Mouse (Mus musculus) midbrain, embryonic 13.5 days (tissue): ENCODE measurements around the gene Zfp956. TPM values are rescaled to one million over a fixed set of nuclear protein-coding genes. Genes with fewer than 3 reads are reported as not detected.
A peak's percentile ranks its signal among the peaks of the same experiment; 100 is the strongest.

ENCODE experiments used
- ATAC-seq: fragments of 200-750 bp; cut with Nextera tagmentation; 2 replicates; pipeline ENCODE4 v1.8.0; 2017; ENCODE audit warnings: mild to moderate bottlenecking, moderate TSS enrichment, moderate library complexity
- H3K27ac ChIP-seq: fragments of 300-500 bp; sonication (generic); 2 replicates; pipeline ENCODE4 v1.5.1; 2015; ENCODE audit warnings: inconsistent platforms, mild to moderate bottlenecking, moderate library complexity
- H3K27me3 ChIP-seq: fragments of 300-500 bp; sonication (generic); 2 replicates; pipeline ENCODE4 v1.6.1; 2015; ENCODE audit warnings: mild to moderate bottlenecking, inconsistent platforms
- H3K36me3 ChIP-seq: fragments of 300-500 bp; sonication (generic); 2 replicates; pipeline ENCODE4 v1.6.1; 2015; ENCODE audit warnings: mild to moderate bottlenecking, inconsistent platforms
- H3K4me1 ChIP-seq: fragments of 300-500 bp; sonication (generic); replicated peaks from 2 replicates; pipeline ENCODE4 v1.6.1; 2015; ENCODE audit warnings: inconsistent platforms
- H3K4me2 ChIP-seq: fragments of 300-500 bp; sonication (generic); replicated peaks from 2 replicates; pipeline ENCODE4 v1.6.1; 2015; ENCODE audit warnings: moderate library complexity, mild to moderate bottlenecking, inconsistent platforms
- H3K4me3 ChIP-seq: fragments of 300-500 bp; sonication (generic); replicated peaks from 2 replicates; pipeline ENCODE4 v1.5.1; 2015; ENCODE audit warnings: mild to moderate bottlenecking, inconsistent platforms
- H3K9ac ChIP-seq: fragments of 300-500 bp; sonication (generic); replicated peaks from 2 replicates; pipeline ENCODE4 v1.6.1; 2015; ENCODE audit warnings: mild to moderate bottlenecking, inconsistent platforms
- H3K9me3 ChIP-seq: fragments of 300-500 bp; sonication (generic); 2 replicates; pipeline ENCODE4 v1.6.1; 2016; ENCODE audit warnings: mild to moderate bottlenecking, inconsistent platforms
- WGBS: fragments of 180-500 bp; shearing (Covaris S2); methylation state at CpG from one replicate; pipeline ENCODE4 v1.1.7; 2015; 5-methylcytosine and 5-hydroxymethylcytosine counted together
- polyA plus RNA-seq: library from polyadenylated mRNA; unstranded; fragments of >200 nt; fragmentation: Nextera tagmentation; extraction: Ambion mirVana; gene quantifications from 2 replicates; pipeline ENCODE4 v1.2.1, GENCODE M21; 2015

Gene Zfp956
- polyA plus RNA-seq, result 13.9 and 14.6 TPM in 2 replicates

- Histone ChIP-seq H3K9me3 (no peaks in the 10 kb centered on the region), H3K27me3 (0 out of 2 replicates have a peak, but pooled peaks cover 3% of the 10 kb centered on the region), H3K4me3 (peak within 1 kb of the TSS; percentile 79), H3K4me1 (peaks cover 18% of the 10 kb centered on the region), H3K4me2 (peak within 1 kb of the TSS; percentile 78), H3K27ac (peak within 1 kb of the TSS; percentile 74), H3K9ac (peak within 1 kb of the TSS; percentile 82), H3K36me3 (peaks cover 16% of the 10 kb centered on the region)
- peak; percentile 100 for ATAC-seq
- under 1% methylated on average over 31 of the region's 31 CpGs for WGBS
These were observed at the start of gene Zfp956 for GRCm38 (mm10) chr6:47953191-47953726. TSS of gene Zfp956 (plus strand) at chr6:47953390.

- H3K36me3 ChIP-seq, result peaks cover 91% of the 10 kb centered on the region
- 86% methylated on average over 4 of the region's 4 CpGs for WGBS
These were observed 49.6 kb upstream of the Zfp956 start for GRCm38 (mm10) chr6:47903587-47903986.

DNA sequence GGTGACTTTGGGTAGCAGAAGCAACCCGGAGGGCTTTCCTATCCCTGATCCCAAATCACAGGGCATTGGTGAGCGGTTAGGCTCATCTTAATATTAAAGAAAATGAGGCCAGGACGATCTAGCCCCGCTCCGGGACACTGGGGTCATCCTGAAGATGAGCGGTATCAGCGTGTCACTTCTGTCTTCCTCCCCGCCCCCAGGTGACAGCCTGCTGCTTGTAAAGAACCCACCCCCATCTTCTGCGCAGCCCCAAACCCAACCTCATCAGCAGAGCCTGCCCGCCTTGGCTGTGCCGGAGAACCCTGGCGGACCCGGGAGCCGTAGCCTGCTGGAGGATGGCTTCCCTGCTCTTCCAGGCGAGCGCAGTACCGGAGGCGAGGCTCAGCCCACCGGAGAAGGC is 48.8 kb upstream of the Zfp956 start:
- Histone ChIP-seq H3K27ac (no peak overlapping the region), H3K4me1 (no peaks in the 10 kb centered on the region), H3K4me3 (no peak overlapping the region), H3K27me3 (peaks cover 16% of the 10 kb centered on the region), H3K9ac (no peak overlapping the region), H3K36me3 (peaks cover 83% of the 10 kb centered on the region), H3K4me2 (no peak overlapping the region), H3K9me3 (no peaks in the 10 kb centered on the region)
- ATAC-seq, result no peak
- 33% methylated on average over 19 of the region's 19 CpGs for WGBS

More at GRCm38 (mm10) chr6:47903587-47903986, 49.6 kb upstream of the Zfp956 start:
- H3K27ac ChIP-seq, result no peak overlapping the region
- no peak overlapping the region for H3K9ac ChIP-seq
- no peaks in the 10 kb centered on the region for H3K4me1 ChIP-seq
- no peak overlapping the region for H3K4me2 ChIP-seq
- H3K4me3 ChIP-seq, result no peak overlapping the region
- H3K9me3 ChIP-seq, result no peaks in the 10 kb centered on the region
- peaks cover 16% of the 10 kb centered on the region for H3K27me3 ChIP-seq
- ATAC-seq, result no peak

GRCm38 (mm10) chr6:47904917-47905695 is 48.1 kb upstream of the Zfp956 start:
- 55% methylated on average over 44 of the region's 44 CpGs for WGBS
- 0 out of 2 replicates have a peak, but pooled peaks have one; percentile 50 for ATAC-seq
- Histone ChIP-seq H3K4me2 (no peak overlapping the region), H3K27ac (no peak overlapping the region), H3K4me3 (no peak overlapping the region), H3K4me1 (no peaks in the 10 kb centered on the region), H3K27me3 (peaks cover 16% of the 10 kb centered on the region), H3K9ac (no peak overlapping the region), H3K9me3 (no peaks in the 10 kb centered on the region), H3K36me3 (peaks cover 76% of the 10 kb centered on the region)

- H3K27me3 ChIP-seq, result peaks cover 16% of the 10 kb centered on the region
- no peak overlapping the region for H3K27ac ChIP-seq
- peaks cover 64% of the 10 kb centered on the region for H3K36me3 ChIP-seq
- no peak overlapping the region for H3K4me2 ChIP-seq
- H3K4me3 ChIP-seq, result no peak overlapping the region
- WGBS, result 97% methylated on average over 5 of the region's 5 CpGs
- H3K9ac ChIP-seq, result no peak overlapping the region
- H3K4me1 ChIP-seq, result no peaks in the 10 kb centered on the region
- ATAC-seq, result no peak
- H3K9me3 ChIP-seq, result no peaks in the 10 kb centered on the region
These were observed 46.9 kb upstream of the Zfp956 start for GRCm38 (mm10) chr6:47906326-47906725.

- H3K9ac ChIP-seq, result no peak overlapping the region
- 91% methylated on average over 1 of the region's 1 CpGs for WGBS
- no peak overlapping the region for H3K4me3 ChIP-seq
- H3K27me3 ChIP-seq, result peaks cover 8% of the 10 kb centered on the region
- H3K36me3 ChIP-seq, result peaks cover 40% of the 10 kb centered on the region
- no peaks in the 10 kb centered on the region for H3K4me1 ChIP-seq
- no peak overlapping the region for H3K27ac ChIP-seq
- H3K4me2 ChIP-seq, result no peak overlapping the region
- no peaks in the 10 kb centered on the region for H3K9me3 ChIP-seq
- ATAC-seq, result no peak
These were observed 44.2 kb upstream of the Zfp956 start for GRCm38 (mm10) chr6:47909007-47909406.

GRCm38 (mm10) chr6:47911650-47912049 is 41.5 kb upstream of the Zfp956 start:
- Histone ChIP-seq H3K4me3 (no peak overlapping the region), H3K4me2 (no peak overlapping the region), H3K9ac (no peak overlapping the region), H3K27ac (no peak overlapping the region), H3K27me3 (no peaks in the 10 kb centered on the region), H3K9me3 (no peaks in the 10 kb centered on the region), H3K36me3 (peaks cover 14% of the 10 kb centered on the region), H3K4me1 (no peaks in the 10 kb centered on the region)
- 70% methylated on average over 1 of the region's 1 CpGs for WGBS
- no peak for ATAC-seq

DNA sequence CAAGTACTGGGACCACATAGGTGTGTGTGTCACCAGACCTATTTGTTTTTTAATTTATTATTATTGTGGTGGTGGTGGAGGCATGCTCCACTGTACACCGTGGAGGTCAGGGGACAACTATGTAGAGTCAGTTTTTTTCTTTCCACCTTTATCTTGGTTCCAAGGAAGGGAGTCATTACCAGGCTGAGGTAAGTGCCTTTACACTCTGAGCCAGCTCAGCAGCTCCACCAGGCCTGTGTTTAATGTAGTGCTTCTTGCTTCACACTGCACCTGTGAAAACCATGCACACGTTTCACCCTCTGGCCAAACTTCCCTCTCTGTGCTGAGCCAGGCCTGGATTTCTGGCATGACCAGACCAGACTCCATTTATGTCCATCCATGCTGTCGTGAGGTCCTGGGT is 40.2 kb upstream of the Zfp956 start:
- no peaks in the 10 kb centered on the region for H3K4me1 ChIP-seq
- H3K4me3 ChIP-seq, result no peak overlapping the region
- H3K4me2 ChIP-seq, result no peak overlapping the region
- ATAC-seq, result no peak
- H3K9ac ChIP-seq, result no peak overlapping the region
- WGBS, result 67% methylated on average over 3 of the region's 3 CpGs
- peaks cover 3% of the 10 kb centered on the region; the same call in 1 of the 2 replicates for H3K36me3 ChIP-seq
- H3K27me3 ChIP-seq, result no peaks in the 10 kb centered on the region
- H3K27ac ChIP-seq, result no peak overlapping the region
- H3K9me3 ChIP-seq, result no peaks in the 10 kb centered on the region

DNA sequence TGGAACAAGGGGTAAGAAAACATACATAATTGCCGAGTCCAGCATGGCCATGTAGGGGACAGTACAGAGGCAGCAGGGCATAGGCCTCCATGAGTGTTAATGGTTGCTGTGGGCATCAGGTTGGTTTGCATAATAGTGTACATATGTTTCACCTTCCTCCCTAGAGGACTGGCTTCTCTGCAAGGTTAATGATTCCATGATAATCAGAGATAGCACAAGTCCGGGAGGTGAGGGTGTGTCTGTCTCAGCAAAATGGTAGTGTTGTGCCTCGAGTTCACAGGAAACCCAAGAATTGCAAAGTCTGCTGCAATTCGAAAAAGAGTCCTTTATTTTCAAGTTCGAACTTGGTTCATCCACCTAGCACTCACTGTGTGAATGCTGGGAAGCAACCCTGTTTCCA is 36.1 kb upstream of the Zfp956 start:
- WGBS, result 86% methylated on average over 5 of the region's 5 CpGs
- H3K9ac ChIP-seq, result no peak overlapping the region
- H3K4me1 ChIP-seq, result peaks cover 11% of the 10 kb centered on the region
- H3K4me3 ChIP-seq, result no peak overlapping the region
- H3K27ac ChIP-seq, result no peak overlapping the region
- H3K9me3 ChIP-seq, result no peaks in the 10 kb centered on the region
- ATAC-seq, result no peak
- no peaks in the 10 kb centered on the region for H3K36me3 ChIP-seq
- no peaks in the 10 kb centered on the region for H3K27me3 ChIP-seq
- H3K4me2 ChIP-seq, result no peak overlapping the region

- Histone ChIP-seq H3K4me2 (no peak overlapping the region), H3K9me3 (no peaks in the 10 kb centered on the region), H3K9ac (no peak overlapping the region), H3K4me1 (peaks cover 19% of the 10 kb centered on the region), H3K4me3 (no peak overlapping the region), H3K36me3 (no peaks in the 10 kb centered on the region), H3K27ac (no peak overlapping the region), H3K27me3 (no peaks in the 10 kb centered on the region)
- no peak for ATAC-seq
- WGBS, result 87% methylated on average over 3 of the region's 3 CpGs
These were observed 34.4 kb upstream of the Zfp956 start for GRCm38 (mm10) chr6:47918768-47919274.

GRCm38 (mm10) chr6:47919646-47920446 is 33.3 kb upstream of the Zfp956 start:
- Histone ChIP-seq H3K27ac (peak overlapping the region; percentile 95), H3K9ac (peak overlapping the region; percentile 85), H3K9me3 (no peaks in the 10 kb centered on the region), H3K4me3 (peak overlapping the region; percentile 91), H3K4me2 (peak overlapping the region; percentile 94), H3K36me3 (no peaks in the 10 kb centered on the region), H3K27me3 (no peaks in the 10 kb centered on the region), H3K4me1 (peaks cover 19% of the 10 kb centered on the region)
- WGBS, result 26% methylated on average over 11 of the region's 11 CpGs
- ATAC-seq, result peak; percentile 62
